Mouse (Mus musculus) forebrain, embryonic 13.5 days (tissue): Measurements from ENCODE around the gene Hoxd10. TPM values are rescaled to one million over a fixed set of nuclear protein-coding genes. Genes with fewer than 3 reads are reported as not detected.

Experiments
- ATAC-seq: fragments of 200-750 bp; cut with Nextera tagmentation; 2 replicates; pipeline ENCODE4 v1.8.0; 2017
- H3K27ac ChIP-seq: fragments of 300-500 bp; sonication (generic); 2 replicates; pipeline ENCODE4 v1.5.1; 2015; ENCODE audit warnings: inconsistent platforms, mild to moderate bottlenecking, moderate library complexity
- H3K27me3 ChIP-seq: fragments of 300-500 bp; sonication (generic); 2 replicates; pipeline ENCODE4 v1.6.1; 2015; ENCODE audit warnings: mild to moderate bottlenecking, inconsistent platforms
- H3K36me3 ChIP-seq: fragments of 300-500 bp; sonication (generic); 2 replicates; pipeline ENCODE4 v1.6.1; 2015; ENCODE audit warnings: mild to moderate bottlenecking, inconsistent platforms; ENCODE audit not compliant: poor library complexity, severe bottlenecking
- H3K4me1 ChIP-seq: fragments of 300-500 bp; sonication (generic); 2 replicates; pipeline ENCODE4 v1.6.1; 2015; ENCODE audit warnings: inconsistent platforms
- H3K4me2 ChIP-seq: fragments of 300-500 bp; sonication (generic); 2 replicates; pipeline ENCODE4 v1.6.1; 2015; ENCODE audit warnings: inconsistent platforms, mild to moderate bottlenecking, moderate library complexity
- H3K4me3 ChIP-seq: fragments of 300-500 bp; sonication (generic); 2 replicates; pipeline ENCODE4 v1.5.1; 2015; ENCODE audit warnings: mild to moderate bottlenecking, inconsistent platforms
- H3K9ac ChIP-seq: fragments of 300-500 bp; sonication (generic); 2 replicates; pipeline ENCODE4 v1.6.1; 2015; ENCODE audit warnings: mild to moderate bottlenecking, inconsistent platforms
- H3K9me3 ChIP-seq: fragments of 300-500 bp; sonication (generic); replicated peaks from 2 replicates; pipeline ENCODE4 v1.6.1; 2016; ENCODE audit warnings: inconsistent platforms
- WGBS: fragments of 180-500 bp; shearing (Covaris S2); methylation state at CpG from one replicate; pipeline ENCODE4 v1.1.7; 2015; 5-methylcytosine and 5-hydroxymethylcytosine counted together
- polyA plus RNA-seq: library from polyadenylated mRNA; unstranded; fragments of >200 nt; fragmentation: Nextera tagmentation; extraction: Ambion mirVana; gene quantifications from 2 replicates; pipeline ENCODE4 v1.2.1, GENCODE M21; 2015

The Hoxd10 gene
- polyA plus RNA-seq, 1 experiment from 2014 or later = not detected

DNA sequence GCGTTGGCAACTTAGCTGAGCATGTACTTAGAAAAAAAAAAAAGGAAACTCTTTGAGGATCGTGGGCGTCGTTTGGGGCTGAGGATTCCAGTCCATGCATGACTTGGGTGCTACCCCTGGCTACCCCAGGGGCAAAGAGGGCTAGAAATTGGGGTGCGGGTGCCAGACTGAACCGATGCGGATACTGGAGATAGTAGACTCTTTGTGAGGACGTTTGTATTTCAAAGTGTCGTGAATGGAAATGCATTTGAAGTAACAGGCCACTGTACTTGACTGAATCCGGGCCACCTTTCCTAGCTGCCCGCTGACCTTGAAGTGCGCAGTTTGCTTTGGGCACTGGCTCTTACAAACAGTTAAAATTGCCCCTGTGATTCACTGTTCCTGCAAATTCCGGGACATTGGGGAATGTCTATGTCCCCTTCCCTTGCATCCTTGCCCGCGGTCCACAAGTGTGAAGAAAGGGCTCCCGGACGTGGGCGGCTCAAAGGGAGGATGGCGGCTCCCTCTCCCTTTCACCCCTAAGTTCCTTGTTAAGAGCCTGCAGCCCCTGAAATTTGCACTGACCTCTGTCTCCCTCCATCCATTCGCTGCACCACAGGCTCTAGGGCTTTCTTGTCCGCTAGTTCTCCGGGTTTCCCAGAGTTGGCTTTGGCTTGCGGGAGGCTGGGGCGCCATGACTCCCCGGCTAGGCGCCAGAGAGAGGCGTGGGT is 4.6 kb upstream of the Hoxd10 start:
- Histone ChIP-seq H3K4me1 (peaks cover 12% of the 10 kb centered on the region), H3K27ac (no peak overlapping the region), H3K9me3 (no peaks in the 10 kb centered on the region), H3K4me2 (no peak overlapping the region), H3K36me3 (no peaks in the 10 kb centered on the region), H3K4me3 (no peak overlapping the region), H3K27me3 (peaks cover 97% of the 10 kb centered on the region), H3K9ac (no peak overlapping the region)
- no peak for ATAC-seq
- WGBS = 2% methylated on average over 27 of the region's 27 CpGs

- under 1% methylated on average over 31 of the region's 31 CpGs for WGBS
- Histone ChIP-seq H3K36me3 (no peaks in the 10 kb centered on the region), H3K4me1 (peaks cover 4% of the 10 kb centered on the region; the same call in 1 of the 2 replicates), H3K9ac (no peak overlapping the region), H3K27me3 (peaks cover 97% of the 10 kb centered on the region), H3K4me2 (no peak overlapping the region), H3K9me3 (no peaks in the 10 kb centered on the region), H3K4me3 (no peak overlapping the region), H3K27ac (no peak overlapping the region)
- no peak for ATAC-seq
These were observed 3.8 kb upstream of the Hoxd10 start for GRCm38 (mm10) chr2:74687698-74688555.

GRCm38 (mm10) chr2:74688795-74689573 is 2.7 kb upstream of the Hoxd10 start:
- Histone ChIP-seq H3K27me3 (peaks cover 97% of the 10 kb centered on the region), H3K4me1 (0 out of 2 replicates have a peak, but pooled peaks cover 3% of the 10 kb centered on the region), H3K36me3 (no peaks in the 10 kb centered on the region), H3K4me3 (no peak overlapping the region), H3K4me2 (no peak overlapping the region), H3K27ac (no peak overlapping the region), H3K9ac (no peak overlapping the region), H3K9me3 (no peaks in the 10 kb centered on the region)
- 4% methylated on average over 12 of the region's 12 CpGs for WGBS
- no peak for ATAC-seq

- H3K27ac ChIP-seq = no peak overlapping the region
- H3K4me3 ChIP-seq = no peak overlapping the region
- no peak for ATAC-seq
- no peaks in the 10 kb centered on the region for H3K36me3 ChIP-seq
- no peak overlapping the region for H3K9ac ChIP-seq
- H3K9me3 ChIP-seq = no peaks in the 10 kb centered on the region
- WGBS = 1% methylated on average over 24 of the region's 24 CpGs
- 0 out of 2 replicates have a peak, but pooled peaks cover 3% of the 10 kb centered on the region for H3K4me1 ChIP-seq
- no peak overlapping the region for H3K4me2 ChIP-seq
- peaks cover 97% of the 10 kb centered on the region for H3K27me3 ChIP-seq
These were observed 2.0 kb upstream of the Hoxd10 start for GRCm38 (mm10) chr2:74689574-74690337.

GRCm38 (mm10) chr2:74690338-74690716 is 1.4 kb upstream of the Hoxd10 start:
- Histone ChIP-seq H3K27me3 (peaks cover 97% of the 10 kb centered on the region), H3K36me3 (no peaks in the 10 kb centered on the region), H3K9ac (no peak overlapping the region), H3K27ac (no peak overlapping the region), H3K4me3 (no peak overlapping the region), H3K4me2 (no peak overlapping the region), H3K9me3 (no peaks in the 10 kb centered on the region), H3K4me1 (0 out of 2 replicates have a peak, but pooled peaks cover 3% of the 10 kb centered on the region)
- ATAC-seq = no peak
- WGBS = 9% methylated on average over 8 of the region's 8 CpGs

GRCm38 (mm10) chr2:74691995-74692807 is 477 bp downstream of the Hoxd10 start:
- no peaks in the 10 kb centered on the region for H3K36me3 ChIP-seq
- no peak overlapping the region for H3K9ac ChIP-seq
- H3K4me1 ChIP-seq = 0 out of 2 replicates have a peak, but pooled peaks cover 3% of the 10 kb centered on the region
- no peak overlapping the region for H3K4me2 ChIP-seq
- ATAC-seq = no peak
- H3K4me3 ChIP-seq = no peak overlapping the region
- no peak overlapping the region for H3K27ac ChIP-seq
- WGBS = 4% methylated on average over 35 of the region's 35 CpGs
- H3K9me3 ChIP-seq = no peaks in the 10 kb centered on the region
- peaks cover 98% of the 10 kb centered on the region for H3K27me3 ChIP-seq

- no peak for ATAC-seq
- Histone ChIP-seq H3K36me3 (no peaks in the 10 kb centered on the region), H3K9ac (no peak overlapping the region), H3K4me3 (no peak overlapping the region), H3K4me1 (peaks cover 9% of the 10 kb centered on the region), H3K4me2 (no peak overlapping the region), H3K9me3 (no peaks in the 10 kb centered on the region), H3K27me3 (peaks cover 98% of the 10 kb centered on the region), H3K27ac (no peak overlapping the region)
- under 1% methylated on average over 20 of the region's 20 CpGs for WGBS
These were observed 1.2 kb downstream of the Hoxd10 start for GRCm38 (mm10) chr2:74692808-74693431.

DNA sequence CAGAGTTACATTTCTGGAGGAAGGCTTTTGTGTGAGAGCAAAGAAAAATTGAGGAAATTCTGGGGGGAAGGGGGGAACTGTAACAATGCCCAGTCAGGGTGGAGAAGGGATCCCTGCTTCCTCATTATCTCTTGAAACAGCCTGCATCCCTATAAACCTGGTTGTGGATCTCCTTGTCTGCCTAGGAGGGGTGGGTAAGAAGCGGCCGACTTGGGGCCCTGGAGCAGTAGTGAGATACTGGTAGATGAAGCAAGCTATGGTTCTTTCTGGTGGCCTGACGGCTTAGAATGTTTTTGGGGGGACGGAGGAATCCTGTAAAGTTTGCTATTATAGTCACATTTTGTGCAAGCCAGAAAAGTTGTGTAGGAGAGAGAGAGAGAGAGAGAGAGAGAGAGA is 1.7 kb downstream of the Hoxd10 start:
- no peak overlapping the region for H3K4me3 ChIP-seq
- H3K4me1 ChIP-seq = peaks cover 14% of the 10 kb centered on the region
- peaks cover 98% of the 10 kb centered on the region for H3K27me3 ChIP-seq
- no peaks in the 10 kb centered on the region for H3K9me3 ChIP-seq
- H3K9ac ChIP-seq = no peak overlapping the region
- H3K27ac ChIP-seq = no peak overlapping the region
- H3K36me3 ChIP-seq = no peaks in the 10 kb centered on the region
- H3K4me2 ChIP-seq = no peak overlapping the region
- no peak for ATAC-seq
- WGBS = 5% methylated on average over 4 of the region's 4 CpGs

- Histone ChIP-seq H3K27me3 (peaks cover 98% of the 10 kb centered on the region), H3K27ac (no peak overlapping the region), H3K4me2 (no peak overlapping the region), H3K36me3 (no peaks in the 10 kb centered on the region), H3K4me3 (no peak overlapping the region), H3K9ac (no peak overlapping the region), H3K4me1 (peaks cover 15% of the 10 kb centered on the region), H3K9me3 (no peaks in the 10 kb centered on the region)
- ATAC-seq = no peak
- under 1% methylated on average over 16 of the region's 16 CpGs for WGBS
These were observed 2.3 kb downstream of the Hoxd10 start for GRCm38 (mm10) chr2:74694066-74694465.

DNA sequence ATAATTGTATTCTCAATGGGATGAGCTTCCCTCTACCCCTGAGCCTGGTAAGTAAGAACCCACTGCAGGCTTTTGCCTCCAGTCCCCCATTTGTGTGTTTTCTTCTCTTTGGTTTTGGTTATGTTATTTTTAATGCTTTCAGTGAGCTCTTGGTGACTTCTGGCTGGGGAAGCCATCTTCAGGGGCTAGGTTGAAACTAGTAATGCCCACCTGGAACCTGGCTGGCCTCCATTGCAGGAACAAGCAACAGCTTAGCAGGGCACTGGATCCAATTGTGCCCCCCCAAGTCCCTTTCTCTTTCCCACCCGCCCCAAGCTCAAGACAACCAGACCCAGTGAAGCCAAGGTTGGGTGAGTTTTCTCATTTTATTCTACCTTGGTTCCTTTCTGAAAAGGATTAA is 3.7 kb downstream of the Hoxd10 start:
- H3K36me3 ChIP-seq = no peaks in the 10 kb centered on the region
- WGBS = 5% methylated on average over 1 of the region's 1 CpGs

More for the DNA sequence above, 3.7 kb downstream of the Hoxd10 start:
- no peak overlapping the region for H3K27ac ChIP-seq
- no peak for ATAC-seq
- no peaks in the 10 kb centered on the region for H3K9me3 ChIP-seq
- H3K4me2 ChIP-seq = no peak overlapping the region
- H3K9ac ChIP-seq = no peak overlapping the region
- peaks cover 15% of the 10 kb centered on the region for H3K4me1 ChIP-seq
- no peak overlapping the region for H3K4me3 ChIP-seq
- H3K27me3 ChIP-seq = peaks cover 99% of the 10 kb centered on the region
